Mouse (Mus musculus) MEL (cell line): ENCODE data around the gene Cacna1s.

Source experiments
- BHLHE40 ChIP-seq: IDR thresholded peaks from 2 replicates; pipeline ENCODE4 v1.6.1; 2012; ENCODE audit warnings: low read depth, mild to moderate bottlenecking, inconsistent platforms, low read length, improper control_type of control experiment, borderline replicate concordance
- CHD2 ChIP-seq: IDR thresholded peaks from 2 replicates; pipeline ENCODE4 v1.6.1; 2011; ENCODE audit warnings: low read length, improper control_type of control experiment
- CTCF ChIP-seq, 3 experiments: IDR thresholded peaks in 2 of 3; conservative IDR thresholded peaks in 1 of 3; 2 replicates each; pipeline ENCODE4 v1.5.1; 2011 to 2012; ENCODE audit warnings: low read length in 3 of 3, low read depth in 2 of 3, mild to moderate bottlenecking in 2 of 3, improper control_type of control experiment in 1 of 3, inconsistent platforms in 1 of 3, mixed read lengths in 1 of 3, moderate library complexity in 1 of 3; ENCODE audit not compliant: control insufficient read depth in 1 of 3, insufficient read depth in 1 of 3, poor library complexity in 1 of 3, severe bottlenecking in 1 of 3
- E2F4 ChIP-seq: IDR thresholded peaks from 2 replicates; pipeline ENCODE4 v1.6.1; 2011; ENCODE audit warnings: low read depth, low read length, improper control_type of control experiment, borderline replicate concordance
- JUND ChIP-seq: IDR thresholded peaks from 2 replicates; pipeline ENCODE4 v1.6.1; 2011; ENCODE audit warnings: low read depth, mild to moderate bottlenecking, improper control_type of control experiment, low read length
- MAFK ChIP-seq: IDR thresholded peaks from 2 replicates; pipeline ENCODE4 v1.6.1; 2011; ENCODE audit warnings: low read depth, mild to moderate bottlenecking, low read length, improper control_type of control experiment, borderline replicate concordance
- MAX ChIP-seq: IDR thresholded peaks from 2 replicates; pipeline ENCODE4 v1.6.1; 2011; ENCODE audit warnings: low read length, improper control_type of control experiment
- POLR2A ChIP-seq, 2 experiments: IDR thresholded peaks; 2 replicates each; pipeline ENCODE4 v1.6.1; 2011 to 2012; ENCODE audit warnings: low read length in 2 of 2, mild to moderate bottlenecking in 2 of 2, control low read depth in 1 of 2, improper control_type of control experiment in 1 of 2, low read depth in 1 of 2, moderate library complexity in 1 of 2; ENCODE audit not compliant: control insufficient read depth in 1 of 2, insufficient read depth in 1 of 2, poor library complexity in 1 of 2
- SIN3A ChIP-seq: IDR thresholded peaks from 2 replicates; pipeline ENCODE4 v1.6.1; 2012; ENCODE audit warnings: low read length, improper control_type of control experiment, inconsistent platforms
- USF1 ChIP-seq: IDR thresholded peaks from 2 replicates; pipeline ENCODE4 v1.6.1; 2014; ENCODE audit warnings: low read depth, mild to moderate bottlenecking, inconsistent platforms, low read length, improper control_type of control experiment, moderate library complexity

DNA sequence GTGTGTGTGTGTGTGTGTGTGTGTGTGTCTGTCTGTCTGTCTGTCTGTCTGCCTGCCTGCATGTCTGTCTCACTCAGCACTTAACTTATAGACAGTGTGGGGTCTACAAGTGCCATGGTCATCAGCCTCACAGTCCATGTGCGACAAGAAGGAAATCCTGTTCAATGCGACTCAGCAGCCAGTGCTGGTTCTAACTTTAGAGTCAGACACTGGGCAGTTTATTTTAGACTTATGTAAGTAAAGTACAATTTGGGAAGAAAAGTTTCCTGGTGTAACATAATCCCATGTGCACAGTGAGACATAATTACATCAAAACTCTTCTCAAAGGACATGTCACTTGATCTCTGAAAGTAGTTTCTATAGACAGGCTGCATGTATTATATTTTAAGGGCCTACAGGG is 56.9 kb downstream of the Cacna1s start:
- TF ChIP-seq CTCF (IDR thresholded peaks at IDR 0.05 in 2 of 3, conservative IDR thresholded peaks at IDR 0.05 in 1 of 3; ENCODE audit: control insufficient read depth in 1 of 3, insufficient read depth in 1 of 3, low read depth in 2 of 3, low read length in 3 of 3, poor library complexity in 1 of 3, severe bottlenecking in 1 of 3) (no peak), SIN3A (no peak), POLR2A (IDR thresholded peaks at IDR 0.05; ENCODE audit: control insufficient read depth in 1 of 2, insufficient read depth in 1 of 2, low read depth in 1 of 2, low read length in 2 of 2, poor library complexity in 1 of 2) (no peak), JUND (no peak), USF1 (no peak), MAFK (no peak), E2F4 (no peak), CHD2 (no peak), MAX (no peak), BHLHE40 (no peak)
